Mouse (Mus musculus) right cerebral cortex, adult 18-20 months (tissue): ENCODE data around the gene Mta2.

Experiments used
- DNase-seq: peaks from one replicate; pipeline ENCODE4 v3.0.0; 2022; ENCODE audit warnings: mixed read lengths

The Mta2 gene

GRCm38 (mm10) chr19:8993625-8993912 is 51.9 kb downstream of the Mta2 start:
- DNase-seq: no peak

- DNase-seq: no peak
Observed at GRCm38 (mm10) chr19:8994813-8995607, 53.3 kb downstream of the Mta2 start.

GRCm38 (mm10) chr19:8996601-8997000 is 54.9 kb downstream of the Mta2 start:
- DNase-seq: no peak

- DNase-seq: peak; percentile 88
Observed at GRCm38 (mm10) chr19:8997546-8997945, 55.9 kb downstream of the Mta2 start.

- no peak for DNase-seq
Observed at GRCm38 (mm10) chr19:8998546-8998945, 56.9 kb downstream of the Mta2 start.

GRCm38 (mm10) chr19:8999223-8999622 is 57.5 kb downstream of the Mta2 start:
- DNase-seq: no peak
